Mouse (Mus musculus) hematopoietic multipotent progenitor cell, adult 10-12 weeks (in vitro differentiated cells): ENCODE measurements around the gene Sprr1a. TPM values are rescaled to one million over a fixed set of nuclear protein-coding genes. Genes with fewer than 3 reads are reported as not detected.

Experiments
- polyA plus RNA-seq: library from polyadenylated mRNA; stranded (reverse); fragments of >175 nt; gene quantifications from 2 replicates; pipeline ENCODE4 v1.2.3, GENCODE M21; 2012; ENCODE audit warnings: low replicate concordance

Sprr1a gene
- not detected in 2 replicates for polyA plus RNA-seq

GRCm38 (mm10) chr3:92485863-92486262 lies at the start of gene Sprr1a:
Gene Sprr1a (minus strand): TSS chr3:92485895.

DNA sequence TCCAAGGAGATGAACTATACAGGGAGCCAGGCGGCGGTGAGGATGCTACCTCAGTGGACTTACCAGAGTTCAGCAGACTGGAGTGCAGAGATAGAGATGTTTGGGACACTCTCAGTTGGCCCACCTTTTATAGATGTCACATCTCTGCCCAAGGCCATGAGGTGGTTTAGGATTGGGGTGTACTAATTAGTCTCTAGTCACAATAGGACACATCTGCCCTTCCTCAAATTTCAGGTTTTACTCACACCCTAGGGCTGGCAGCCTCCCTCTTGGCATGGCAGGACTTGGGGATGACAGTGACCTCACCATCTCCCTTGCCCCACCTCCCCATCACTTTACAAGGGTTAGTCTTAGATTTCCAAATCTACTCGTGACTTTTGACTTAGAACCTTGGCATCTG lies 48.7 kb upstream of the Sprr1a start, which contains the start of gene 2310046K23Rik:
Gene 2310046K23Rik (minus strand): TSS at position 101 of the 400 bp plus-strand sequence.

DNA sequence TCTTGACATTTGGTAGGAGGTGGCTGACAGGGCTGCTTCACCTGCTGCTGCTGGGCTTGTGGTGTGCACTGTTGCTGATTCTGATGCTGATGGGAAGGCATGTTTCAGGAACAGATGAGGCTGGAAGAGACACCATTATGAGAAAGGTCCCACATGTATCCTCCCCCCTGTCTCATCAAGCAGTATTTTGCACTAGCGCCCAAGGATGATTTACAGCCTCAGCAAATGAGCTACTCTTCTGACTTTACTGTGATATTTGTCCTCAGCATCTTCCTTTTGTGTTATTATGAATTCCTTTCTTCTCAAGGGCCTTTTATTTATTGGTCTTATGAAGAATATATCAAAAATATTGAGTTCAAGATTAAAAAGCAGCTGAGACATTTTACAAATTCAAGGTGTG lies 14.7 kb upstream of the Sprr1a start, which contains the start of gene Sprr4:
Gene Sprr4 (minus strand): TSS at position 101 of the 400 bp plus-strand sequence.

GRCm38 (mm10) chr3:92458620-92459019 lies 27.1 kb downstream of the Sprr1a start, which contains the start of gene Sprr3:
Gene Sprr3 (minus strand): TSS chr3:92458720.

DNA sequence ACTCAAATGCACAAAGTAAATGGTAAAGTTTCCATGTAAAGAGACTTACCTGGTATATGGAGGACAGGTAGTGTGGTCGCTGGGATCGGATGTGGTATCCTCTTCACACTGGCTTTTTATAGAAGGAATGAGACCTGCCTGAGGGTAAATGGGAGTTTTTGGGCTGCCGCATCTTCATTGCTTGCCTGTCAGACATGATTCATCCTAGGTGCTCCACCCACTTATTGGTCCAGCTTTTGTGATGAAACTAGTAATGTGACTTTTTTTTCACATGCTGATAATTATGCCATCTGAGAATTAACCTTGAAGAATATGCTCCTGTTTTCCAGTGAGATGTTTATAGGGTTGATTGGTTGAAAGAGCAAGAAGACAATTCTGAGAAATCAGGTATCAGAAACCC lies 47.0 kb downstream of the Sprr1a start, which contains the start of gene Sprr1b:
Gene Sprr1b (minus strand): TSS at position 101 of the 400 bp plus-strand sequence.

Other genes starting within 250 kb of the Sprr1a start
- not detected in 2 replicates for gene Sprr2a3, start 200.5 kb downstream of the Sprr1a start, polyA plus RNA-seq
- gene Sprr2b, start 169.3 kb downstream of the Sprr1a start, polyA plus RNA-seq: not detected in 2 replicates
- not detected in 2 replicates for gene Sprr2d, start 146.8 kb downstream of the Sprr1a start, polyA plus RNA-seq
- gene Sprr2e, start 133.8 kb downstream of the Sprr1a start, polyA plus RNA-seq: not detected in 2 replicates
- not detected in 2 replicates for gene Sprr2f, start 120.7 kb downstream of the Sprr1a start, polyA plus RNA-seq
- gene Sprr2h, start 100.2 kb downstream of the Sprr1a start, polyA plus RNA-seq: not detected in 2 replicates
- not detected in 2 replicates for gene Sprr2i, start 77.9 kb downstream of the Sprr1a start, polyA plus RNA-seq
- not detected in 2 replicates for gene Sprr2j-ps, start 67.8 kb downstream of the Sprr1a start, polyA plus RNA-seq
- 4.6 and 11.5 TPM in 2 replicates for gene Gm9774, start 56.5 kb downstream of the Sprr1a start, polyA plus RNA-seq
- not detected in 2 replicates for gene Sprr2k, start 53.3 kb downstream of the Sprr1a start, polyA plus RNA-seq
- gene Sprr1b, start 47.1 kb downstream of the Sprr1a start, polyA plus RNA-seq: not detected in 2 replicates
- gene Sprr3, start 27.2 kb downstream of the Sprr1a start, polyA plus RNA-seq: not detected in 2 replicates
- gene Sprr4, start 14.6 kb upstream of the Sprr1a start, polyA plus RNA-seq: not detected in 2 replicates
- gene 2310046K23Rik, start 48.6 kb upstream of the Sprr1a start, polyA plus RNA-seq: not detected in 2 replicates
- gene Ivl, start 87.8 kb upstream of the Sprr1a start, polyA plus RNA-seq: not detected in 2 replicates
- not detected in 2 replicates for gene Smcp, start 103.1 kb upstream of the Sprr1a start, polyA plus RNA-seq
- gene 2210017I01Rik, start 121.6 kb upstream of the Sprr1a start, polyA plus RNA-seq: not detected in 2 replicates
- gene Lce6a, start 135.8 kb upstream of the Sprr1a start, polyA plus RNA-seq: not detected in 2 replicates
- not detected in 2 replicates for gene Lce1a1, start 162.4 kb upstream of the Sprr1a start, polyA plus RNA-seq
- gene Lce1b, start 171.0 kb upstream of the Sprr1a start, polyA plus RNA-seq: not detected in 2 replicates
- not detected in 2 replicates for gene Lce1a2, start 184.4 kb upstream of the Sprr1a start, polyA plus RNA-seq
- not detected in 2 replicates for gene Lce1c, start 193.4 kb upstream of the Sprr1a start, polyA plus RNA-seq
- not detected in 2 replicates for gene Lce1d, start 201.3 kb upstream of the Sprr1a start, polyA plus RNA-seq
- gene Lce1e, start 223.2 kb upstream of the Sprr1a start, polyA plus RNA-seq: not detected in 2 replicates
- gene Lce1f, start 234.5 kb upstream of the Sprr1a start, polyA plus RNA-seq: not detected in 2 replicates